Mouse (Mus musculus) urinary bladder, postnatal 25 days (tissue): ENCODE measurements around the gene Fam136a.

Experiments used
- DNase-seq: peaks from one replicate; pipeline ENCODE4 v3.0.0; 2022; ENCODE audit warnings: low spot score

The Fam136a gene

GRCm38 (mm10) chr6:86397257-86397980 lies 32.0 kb downstream of the Fam136a start:
- no peak for DNase-seq

GRCm38 (mm10) chr6:86398986-86399385 lies 33.5 kb downstream of the Fam136a start:
- DNase-seq, result no peak

GRCm38 (mm10) chr6:86399995-86400394 lies 34.5 kb downstream of the Fam136a start:
- DNase-seq, result no peak

- peak; percentile 36 for DNase-seq
These were observed 35.5 kb downstream of the Fam136a start for GRCm38 (mm10) chr6:86400972-86401371.

GRCm38 (mm10) chr6:86402681-86403607 lies 37.5 kb downstream of the Fam136a start:
- no peak for DNase-seq

GRCm38 (mm10) chr6:86403728-86404099 lies 38.3 kb downstream of the Fam136a start:
- DNase-seq, result peak; percentile 85

- DNase-seq, result peak; percentile 93
These were observed 38.8 kb downstream of the Fam136a start, which contains the start of gene Tia1 for GRCm38 (mm10) chr6:86404100-86404861. TSS of gene Tia1 (plus strand) at chr6:86404219.

GRCm38 (mm10) chr6:86404996-86405395 lies 39.5 kb downstream of the Fam136a start:
- DNase-seq, result no peak

GRCm38 (mm10) chr6:86406306-86406705 lies 40.9 kb downstream of the Fam136a start:
- no peak for DNase-seq

- DNase-seq, result no peak
These were observed 53.3 kb downstream of the Fam136a start for GRCm38 (mm10) chr6:86418711-86419110.

GRCm38 (mm10) chr6:86419239-86419638 lies 53.8 kb downstream of the Fam136a start:
- no peak for DNase-seq
